Mouse (Mus musculus) embryonic facial prominence, embryonic 14.5 days (tissue): ENCODE measurements around the gene Atp5g1. TPM values are rescaled to one million over a fixed set of nuclear protein-coding genes. Genes with fewer than 3 reads are reported as not detected.
A peak's percentile ranks its signal among the peaks of the same experiment; 100 is the strongest.
"Not testable (repeated sequence)": the region's sequence is repeated elsewhere in the genome, so short reads cannot be mapped to it uniquely, and the experiment has no call there.

Source experiments
- ATAC-seq: fragments of 200-750 bp; cut with Nextera tagmentation; 2 replicates; pipeline ENCODE4 v1.8.0; 2017; ENCODE audit warnings: low read depth, moderate number of reproducible peaks, moderate TSS enrichment
- DNase-seq: peaks from one replicate; pipeline ENCODE4 v3.0.0-alpha.2; 2015; ENCODE audit warnings: low spot score
- H3K27ac ChIP-seq: fragments of 300-500 bp; sonication (generic); replicated peaks from 2 replicates; pipeline ENCODE4 v1.5.1; 2014; ENCODE audit warnings: low read depth, mild to moderate bottlenecking, low read length, moderate library complexity
- H3K27me3 ChIP-seq: fragments of 300-500 bp; sonication (generic); replicated peaks from 2 replicates; pipeline ENCODE4 v1.6.1; 2014; ENCODE audit warnings: low read length; ENCODE audit not compliant: control insufficient read depth, insufficient read depth
- H3K36me3 ChIP-seq: fragments of 300-500 bp; sonication (generic); 2 replicates; pipeline ENCODE4 v1.6.1; 2014; ENCODE audit warnings: low read length, mixed read lengths; ENCODE audit not compliant: control insufficient read depth, insufficient read depth
- H3K4me1 ChIP-seq: fragments of 300-500 bp; sonication (generic); 2 replicates; pipeline ENCODE4 v1.6.1; 2014; ENCODE audit warnings: antibody characterized with exemption, low read length; ENCODE audit not compliant: control insufficient read depth, insufficient read depth
- H3K4me2 ChIP-seq: fragments of 300-500 bp; sonication (generic); 2 replicates; pipeline ENCODE4 v1.6.1; 2014; ENCODE audit warnings: low read depth, mild to moderate bottlenecking, low read length, moderate library complexity, mixed read lengths
- H3K4me3 ChIP-seq: fragments of 300-500 bp; sonication (generic); 2 replicates; pipeline ENCODE4 v1.5.1; 2014; ENCODE audit warnings: low read depth, mild to moderate bottlenecking, low read length
- H3K9ac ChIP-seq: fragments of 300-500 bp; sonication (generic); 2 replicates; pipeline ENCODE4 v1.6.1; 2014; ENCODE audit warnings: low read depth, mild to moderate bottlenecking, low read length, moderate library complexity, mixed read lengths
- H3K9me3 ChIP-seq: fragments of 300-500 bp; sonication (generic); 2 replicates; pipeline ENCODE4 v1.6.1; 2016; ENCODE audit warnings: low read length; ENCODE audit not compliant: control insufficient read depth
- WGBS: fragments of 180-500 bp; shearing (Covaris S2); extraction: QIAGEN DNeasy Blood & Tissue Kit; methylation state at CpG from one replicate; pipeline ENCODE4 v1.1.7; 2014; 5-methylcytosine and 5-hydroxymethylcytosine counted together
- polyA plus RNA-seq: library from polyadenylated mRNA; unstranded; fragments of >200 nt; fragmentation: Nextera tagmentation; extraction: Ambion mirVana; gene quantifications from 2 replicates; pipeline ENCODE4 v1.2.1, GENCODE M21; 2014

Gene Atp5g1
- polyA plus RNA-seq, result 764 and 777 TPM in 2 replicates

DNA sequence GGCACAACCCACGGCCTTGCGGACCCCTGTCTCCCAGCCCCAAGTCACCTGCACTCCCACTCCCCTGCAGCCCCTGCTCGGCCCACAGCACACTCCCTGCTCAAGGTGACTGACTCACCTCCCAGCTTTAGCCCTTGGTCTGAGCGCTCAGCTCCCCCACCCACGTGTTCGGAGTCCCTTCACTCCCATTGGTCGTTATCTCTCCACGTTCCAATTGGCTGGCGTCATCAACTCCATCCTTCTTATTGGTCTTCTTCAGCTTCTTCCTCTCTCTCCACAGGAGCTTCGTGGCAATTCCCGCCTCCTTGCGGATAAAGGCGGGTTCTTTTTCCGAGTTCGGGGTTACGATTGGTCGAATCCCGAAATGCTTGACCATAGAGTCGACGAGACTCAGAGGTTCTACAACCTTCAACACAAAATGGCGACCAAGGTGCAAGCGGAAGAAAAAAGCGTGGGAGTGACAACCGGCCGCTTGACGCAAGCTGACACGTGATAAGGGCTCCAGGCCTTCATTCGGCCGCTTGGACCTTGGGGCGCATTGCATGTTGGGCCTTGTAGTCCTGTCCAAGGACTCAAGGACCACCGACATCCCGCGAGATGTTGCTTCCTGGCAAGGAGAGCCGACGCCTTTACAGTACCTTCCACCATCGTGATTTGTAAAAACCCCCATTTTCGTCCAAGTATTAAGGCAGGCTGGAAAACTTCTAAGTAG, at the start of gene Atp5g1:
Atp5g1 (minus strand) TSS at position 162 of the 712 bp plus-strand sequence.
- no peaks in the 10 kb centered on the region for H3K9me3 ChIP-seq
- peak within 1 kb of the TSS; percentile 81 for H3K9ac ChIP-seq
- H3K4me2 ChIP-seq, result peak within 1 kb of the TSS; percentile 81
- peak; percentile 100 for DNase-seq
- under 1% methylated on average over 37 of the region's 37 CpGs for WGBS
- peak; percentile 98 for ATAC-seq
- H3K27me3 ChIP-seq, result no peaks in the 10 kb centered on the region
- H3K27ac ChIP-seq, result peak within 1 kb of the TSS; percentile 67
- H3K4me3 ChIP-seq, result peak within 1 kb of the TSS; percentile 78
- peaks cover 20% of the 10 kb centered on the region for H3K36me3 ChIP-seq
- H3K4me1 ChIP-seq, result peaks cover 6% of the 10 kb centered on the region

DNA sequence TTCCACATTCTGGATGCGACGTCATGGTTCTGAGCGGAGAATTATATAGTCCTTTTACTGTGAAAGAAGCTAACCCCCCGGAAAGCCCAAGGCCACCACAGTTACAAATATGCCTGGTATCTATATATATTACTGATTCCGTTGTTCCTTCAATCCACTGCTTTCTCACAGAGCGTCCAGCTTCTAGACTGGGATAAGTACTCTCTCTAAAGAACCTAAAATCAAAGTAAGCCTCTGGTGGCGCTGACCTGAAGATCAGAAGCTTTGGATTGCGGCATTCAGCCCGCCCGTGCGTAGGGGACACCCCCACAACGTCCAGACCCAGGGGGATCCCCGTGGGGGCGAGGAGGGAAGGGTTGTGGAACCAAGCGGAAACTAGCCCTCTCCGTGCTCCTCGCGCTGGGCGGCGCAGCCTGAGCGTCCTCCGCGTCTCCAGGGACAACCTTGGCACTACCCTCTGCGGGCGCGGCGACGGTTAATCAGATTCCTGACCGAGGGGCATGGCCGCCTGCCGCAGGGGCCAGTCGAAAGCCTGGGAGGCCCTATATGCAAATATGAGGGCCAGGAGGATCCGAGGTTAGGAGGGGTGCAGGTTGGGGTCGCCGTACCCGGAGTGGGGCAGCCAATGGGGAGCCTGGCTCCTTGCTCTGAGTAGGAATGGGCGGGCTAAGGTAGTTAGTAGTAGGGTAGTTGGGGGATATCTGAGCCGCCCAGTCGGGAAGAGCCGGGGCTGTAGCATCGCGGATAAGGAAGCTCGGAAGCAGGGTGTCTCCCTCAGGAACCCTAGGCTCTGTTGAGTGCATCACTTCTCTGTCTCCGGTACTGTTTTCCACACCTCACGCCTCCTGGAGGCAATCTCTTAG, 48.8 kb upstream of the Atp5g1 start:
- Histone ChIP-seq H3K27me3 (peaks cover 41% of the 10 kb centered on the region), H3K4me3 (peak overlapping the region; percentile 44), H3K27ac (no peak overlapping the region), H3K9me3 (no peaks in the 10 kb centered on the region), H3K9ac (peak overlapping the region; percentile 51; the same call in 1 of the 2 replicates), H3K4me2 (peak overlapping the region; percentile 78), H3K36me3 (no peaks in the 10 kb centered on the region), H3K4me1 (0 out of 2 replicates have a peak, but pooled peaks cover 6% of the 10 kb centered on the region)
- WGBS, result 3% methylated on average over 44 of the region's 45 CpGs
- DNase-seq (peak; percentile 47), ATAC-seq (no peak)

DNA sequence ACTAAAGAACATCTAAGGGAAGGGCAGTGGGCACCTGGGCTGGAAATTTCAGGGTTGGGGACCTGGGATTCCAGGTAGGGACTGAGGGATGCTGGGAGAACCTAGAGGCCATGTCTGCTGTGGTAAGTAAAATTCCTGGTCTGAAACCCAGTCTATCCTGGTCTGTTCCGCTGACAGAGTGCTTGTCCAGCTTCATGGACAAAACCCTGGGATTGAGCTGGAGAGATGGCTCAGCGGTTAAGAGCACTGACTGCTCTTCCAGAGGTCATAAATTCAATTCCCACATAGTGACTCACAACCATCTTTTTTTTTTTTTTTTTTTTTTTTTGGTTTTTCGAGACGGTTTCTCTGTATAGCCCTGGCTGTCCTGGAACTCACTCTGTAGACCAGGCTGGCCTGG, 47.3 kb upstream of the Atp5g1 start:
- peaks cover 41% of the 10 kb centered on the region for H3K27me3 ChIP-seq
- not testable (repeated sequence) for H3K27ac ChIP-seq, ATAC-seq, H3K36me3 ChIP-seq, H3K4me3 ChIP-seq, H3K9ac ChIP-seq, DNase-seq, H3K4me2 ChIP-seq, H3K9me3 ChIP-seq, H3K4me1 ChIP-seq
- 86% methylated on average over 4 of the region's 4 CpGs for WGBS

DNA sequence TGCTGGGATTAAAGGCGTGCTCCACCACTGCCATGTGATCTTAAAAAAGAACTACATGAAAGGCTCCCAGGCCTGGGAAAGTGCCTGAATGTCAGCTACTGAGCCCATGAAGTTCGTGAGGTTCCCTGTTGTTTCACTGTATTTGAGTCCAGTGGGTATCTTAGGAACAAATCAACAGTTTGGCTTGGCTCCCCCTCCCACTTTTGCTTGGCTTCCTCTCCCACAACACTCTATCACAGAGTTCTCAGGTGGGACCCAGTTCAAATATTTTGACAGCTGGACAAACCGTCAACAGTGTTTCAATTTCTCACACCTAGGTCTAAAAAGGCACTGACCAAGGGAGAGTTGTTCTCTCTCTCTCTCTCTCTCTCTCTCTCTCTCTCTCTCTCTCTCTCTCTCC, 43.9 kb upstream of the Atp5g1 start:
- Histone ChIP-seq H3K27me3 (peaks cover 19% of the 10 kb centered on the region), H3K27ac (no peak overlapping the region), H3K36me3 (no peaks in the 10 kb centered on the region), H3K4me2 (no peak overlapping the region), H3K9ac (no peak overlapping the region), H3K9me3 (no peaks in the 10 kb centered on the region), H3K4me3 (no peak overlapping the region), H3K4me1 (0 out of 2 replicates have a peak, but pooled peaks cover 3% of the 10 kb centered on the region)
- ATAC-seq, result no peak
- WGBS, result 55% methylated on average over 3 of the region's 3 CpGs
- no peak for DNase-seq

DNA sequence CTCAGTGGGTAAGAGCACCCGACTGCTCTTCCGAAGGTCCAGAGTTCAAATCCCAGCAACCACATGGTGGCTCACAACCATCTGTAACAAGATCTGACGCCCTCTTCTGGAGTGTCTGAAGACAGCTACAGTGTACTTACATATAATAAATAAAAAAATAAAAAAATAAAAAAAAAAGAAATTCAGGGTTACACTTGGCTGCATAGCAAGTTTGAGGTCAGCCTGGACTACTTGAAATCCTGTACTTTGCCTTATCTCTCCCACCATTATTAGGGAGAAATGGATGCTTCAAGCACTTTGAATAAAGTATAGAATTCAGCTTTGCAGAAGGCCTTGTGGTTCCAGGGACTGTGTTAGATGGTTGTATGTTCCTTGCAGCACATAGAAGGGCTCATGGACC, 41.5 kb upstream of the Atp5g1 start:
- not testable (repeated sequence) for H3K4me1 ChIP-seq, DNase-seq, H3K27ac ChIP-seq, H3K27me3 ChIP-seq, ATAC-seq, H3K36me3 ChIP-seq, H3K9ac ChIP-seq, H3K4me2 ChIP-seq, H3K9me3 ChIP-seq, H3K4me3 ChIP-seq
- WGBS, result 78% methylated on average over 3 of the region's 3 CpGs

DNA sequence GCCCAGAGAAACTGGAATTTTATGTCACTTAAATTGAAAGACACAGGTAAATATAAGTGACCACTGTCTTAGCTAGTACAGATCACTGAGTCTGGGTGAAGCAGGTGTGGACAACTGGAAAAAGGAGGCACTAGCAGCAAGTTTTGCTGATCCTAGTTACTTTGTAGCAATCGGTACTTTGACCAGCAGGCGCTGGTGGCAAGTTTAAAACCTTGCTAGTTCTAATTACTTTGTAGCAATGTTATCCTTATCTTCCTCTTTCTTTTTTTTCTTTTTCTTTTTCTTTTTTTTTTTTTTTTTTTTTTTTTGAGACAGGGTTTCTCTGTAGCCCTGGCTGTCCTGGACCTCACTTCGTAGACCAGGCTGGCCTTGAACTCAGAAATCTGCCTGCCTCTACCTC, 40.6 kb upstream of the Atp5g1 start:
- no peak for ATAC-seq
- Histone ChIP-seq H3K4me2 (no peak overlapping the region), H3K9me3 (no peaks in the 10 kb centered on the region), H3K27me3 (no peaks in the 10 kb centered on the region; the same call in 1 of the 2 replicates), H3K36me3 (no peaks in the 10 kb centered on the region), H3K27ac (no peak overlapping the region), H3K4me1 (no peaks in the 10 kb centered on the region), H3K9ac (no peak overlapping the region), H3K4me3 (no peak overlapping the region)
- no peak for DNase-seq
- 79% methylated on average over 3 of the region's 3 CpGs for WGBS

DNA sequence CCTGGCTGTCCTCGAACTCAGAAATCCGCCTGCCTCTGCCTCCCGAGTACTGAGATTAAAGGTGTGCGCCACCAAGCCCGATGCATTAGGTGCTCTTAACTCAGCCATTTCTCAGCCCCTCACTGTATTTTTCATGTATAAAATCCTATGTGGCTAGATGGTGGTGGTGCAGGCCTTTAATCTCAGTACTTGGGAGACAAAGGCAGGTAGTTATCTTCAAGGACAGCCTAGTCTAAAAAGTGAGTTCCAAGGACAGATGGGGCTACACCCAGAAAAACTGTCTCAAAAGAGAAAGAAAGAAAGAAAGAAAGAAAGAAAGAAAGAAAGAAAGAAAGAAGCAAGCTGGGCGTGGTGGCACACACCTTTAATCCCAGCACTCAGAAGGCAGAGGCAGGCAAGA, 39.9 kb upstream of the Atp5g1 start:
- H3K27ac ChIP-seq, result no peak overlapping the region
- H3K9me3 ChIP-seq, result no peaks in the 10 kb centered on the region
- no peaks in the 10 kb centered on the region for H3K27me3 ChIP-seq
- DNase-seq (no peak), ATAC-seq (no peak)
- no peaks in the 10 kb centered on the region for H3K4me1 ChIP-seq
- H3K4me2 ChIP-seq, result no peak overlapping the region
- 87% methylated on average over 6 of the region's 6 CpGs for WGBS
- H3K4me3 ChIP-seq, result no peak overlapping the region
- H3K9ac ChIP-seq, result no peak overlapping the region
- no peaks in the 10 kb centered on the region for H3K36me3 ChIP-seq

DNA sequence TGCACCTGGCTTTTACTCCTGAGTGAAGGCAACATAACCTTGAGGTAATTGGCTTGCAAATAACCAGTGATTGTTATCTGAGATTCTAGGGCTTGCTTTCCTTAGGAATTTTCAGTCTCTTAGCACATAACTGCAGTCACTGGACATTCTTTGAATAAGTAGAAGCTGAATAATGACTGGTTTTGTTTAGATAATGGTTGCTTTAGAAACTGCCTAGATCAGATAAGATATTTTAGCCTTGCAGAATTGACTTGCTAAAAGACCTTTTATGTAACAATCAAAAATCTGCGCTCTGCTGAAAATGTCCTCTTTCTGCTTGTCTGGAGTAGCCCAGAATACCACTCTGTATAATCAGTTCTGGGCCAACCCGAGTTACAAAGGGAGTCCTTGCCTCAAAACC, 38.6 kb upstream of the Atp5g1 start:
- DNase-seq, result no peak
- ATAC-seq, result no peak
- Histone ChIP-seq H3K9me3 (no peaks in the 10 kb centered on the region), H3K4me3 (no peak overlapping the region), H3K4me2 (no peak overlapping the region), H3K9ac (no peak overlapping the region), H3K36me3 (no peaks in the 10 kb centered on the region), H3K4me1 (no peaks in the 10 kb centered on the region), H3K27me3 (no peaks in the 10 kb centered on the region), H3K27ac (no peak overlapping the region)
- WGBS, result 58% methylated on average over 2 of the region's 2 CpGs
